Mouse (Mus musculus) olfactory bulb, adult 2 months (tissue): ENCODE data around the gene Fbxl22.

Source experiments
- CTCF ChIP-seq: fragments of 200-500 bp; IDR thresholded peaks from 2 replicates; pipeline ENCODE4 v1.5.1; 2012; ENCODE audit warnings: low read depth, mild to moderate bottlenecking, low read length, moderate library complexity; ENCODE audit not compliant: insufficient read depth
- POLR2A ChIP-seq: fragments of 200-500 bp; IDR thresholded peaks from 2 replicates; pipeline ENCODE4 v1.6.1; 2012; ENCODE audit warnings: mild to moderate bottlenecking, low read depth, low read length, moderate library complexity; ENCODE audit not compliant: insufficient read depth

- TF ChIP-seq CTCF (no peak), POLR2A (no peak)
Measured at GRCm38 (mm10) chr9:66560295-66560694, 45.9 kb upstream of the Fbxl22 start.
